Mouse (Mus musculus) adrenal gland, postnatal 0 days (tissue): ENCODE data around the gene 1700014D04Rik. TPM values are rescaled to one million over a fixed set of nuclear protein-coding genes. Genes with fewer than 3 reads are reported as not detected.

Source experiments
- polyA plus RNA-seq: library from polyadenylated mRNA; unstranded; fragments of >200 nt; fragmentation: Nextera tagmentation; extraction: Ambion mirVana; gene quantifications from 2 replicates; pipeline ENCODE4 v1.2.1, GENCODE M21; 2015

Gene 1700014D04Rik
- polyA plus RNA-seq = not detected in 2 replicates

GRCm38 (mm10) chr13:59746711-59747110, at the start of gene 1700014D04Rik:
Gene 1700014D04Rik (minus strand): TSS chr13:59746752.

GRCm38 (mm10) chr13:59782145-59782544, 35.6 kb upstream of the 1700014D04Rik start, which contains the start of gene Gm49354:
Gene Gm49354 (minus strand): TSS chr13:59782245.

GRCm38 (mm10) chr13:59769296-59770163, 23.0 kb upstream of the 1700014D04Rik start, which contains the start of gene Isca1:
Gene Isca1 (minus strand): TSS chr13:59769810.

GRCm38 (mm10) chr13:59731652-59732051, 14.9 kb downstream of the 1700014D04Rik start, which contains the start of gene Spata31d1d:
Gene Spata31d1d (minus strand): TSS chr13:59731752.

GRCm38 (mm10) chr13:59711984-59712383, 34.6 kb downstream of the 1700014D04Rik start, which contains the start of gene Spata31d1b:
Gene Spata31d1b (plus strand): TSS chr13:59712284.

GRCm38 (mm10) chr13:59710230-59710629, 36.3 kb downstream of the 1700014D04Rik start, which contains the start of gene Spata31d1a:
Gene Spata31d1a (minus strand): TSS chr13:59710330.

GRCm38 (mm10) chr13:59694008-59694407, 52.5 kb downstream of the 1700014D04Rik start, which contains the start of gene 4921517D22Rik:
Gene 4921517D22Rik (minus strand): TSS chr13:59694108.

Other genes with a start within 250 kb of the 1700014D04Rik start
- 16.8 and 19.6 TPM in 2 replicates for gene Agtpbp1, start 161.5 kb downstream of the 1700014D04Rik start, polyA plus RNA-seq
- gene Naa35, start 161.5 kb downstream of the 1700014D04Rik start, polyA plus RNA-seq = 41.7 and 57.0 TPM in 2 replicates
- gene Golm1, start 70.9 kb downstream of the 1700014D04Rik start, polyA plus RNA-seq = 19.8 and 25.4 TPM in 2 replicates
- gene 4921517D22Rik, start 52.6 kb downstream of the 1700014D04Rik start, polyA plus RNA-seq = not detected in 2 replicates
- not detected in 2 replicates for gene Spata31d1a, start 36.4 kb downstream of the 1700014D04Rik start, polyA plus RNA-seq
- not detected in 2 replicates for gene Spata31d1b, start 34.5 kb downstream of the 1700014D04Rik start, polyA plus RNA-seq
- not detected in 2 replicates for gene Spata31d1d, start 15.0 kb downstream of the 1700014D04Rik start, polyA plus RNA-seq
- gene Isca1, start 23.1 kb upstream of the 1700014D04Rik start, polyA plus RNA-seq = 99.4 and 118 TPM in 2 replicates
- gene Gm49354, start 35.5 kb upstream of the 1700014D04Rik start, polyA plus RNA-seq = not detected in 2 replicates
- 28.8 and 35.4 TPM in 2 replicates for gene Tut7, start 76.4 kb upstream of the 1700014D04Rik start, polyA plus RNA-seq